Mouse (Mus musculus) urinary bladder, postnatal 25 days (tissue): Measurements from ENCODE around the gene Dock8.
"Not testable (repeated sequence)": the region's sequence is repeated elsewhere in the genome, so short reads cannot be mapped to it uniquely, and the experiment has no call there.

Experiments
- DNase-seq: peaks from one replicate; pipeline ENCODE4 v3.0.0; 2022; ENCODE audit warnings: low spot score

Dock8 gene

GRCm38 (mm10) chr19:25000153-25000552 is 819 bp downstream of the Dock8 start:
- DNase-seq, result no peak

- no peak for DNase-seq
These were observed 2.7 kb downstream of the Dock8 start for GRCm38 (mm10) chr19:25002032-25002431.

GRCm38 (mm10) chr19:25002828-25003227 is 3.5 kb downstream of the Dock8 start:
- DNase-seq, result no peak

- no peak for DNase-seq
These were observed 4.5 kb downstream of the Dock8 start for GRCm38 (mm10) chr19:25003810-25004209.

- no peak for DNase-seq
These were observed 7.4 kb downstream of the Dock8 start for GRCm38 (mm10) chr19:25006686-25007085.

GRCm38 (mm10) chr19:25008509-25008908 is 9.2 kb downstream of the Dock8 start:
- DNase-seq, result no peak

GRCm38 (mm10) chr19:25022766-25023165 is 23.4 kb downstream of the Dock8 start:
- DNase-seq, result no peak

- no peak for DNase-seq
These were observed 32.4 kb downstream of the Dock8 start for GRCm38 (mm10) chr19:25031765-25032164.

- DNase-seq, result not testable (repeated sequence)
These were observed 33.7 kb downstream of the Dock8 start for GRCm38 (mm10) chr19:25033008-25033407.

GRCm38 (mm10) chr19:25035825-25036224 is 36.5 kb downstream of the Dock8 start:
- DNase-seq, result no peak

GRCm38 (mm10) chr19:25036784-25037183 is 37.5 kb downstream of the Dock8 start:
- DNase-seq, result no peak

- DNase-seq, result no peak
These were observed 37.9 kb downstream of the Dock8 start for GRCm38 (mm10) chr19:25037249-25037648.

GRCm38 (mm10) chr19:25038293-25038692 is 39.0 kb downstream of the Dock8 start:
- DNase-seq, result no peak

- DNase-seq, result no peak
These were observed 41.9 kb downstream of the Dock8 start for GRCm38 (mm10) chr19:25041209-25041608.

- DNase-seq, result no peak
These were observed 43.6 kb downstream of the Dock8 start for GRCm38 (mm10) chr19:25042973-25043372.

GRCm38 (mm10) chr19:25044057-25044456 is 44.7 kb downstream of the Dock8 start:
- DNase-seq, result no peak

- DNase-seq, result no peak
These were observed 53.0 kb downstream of the Dock8 start for GRCm38 (mm10) chr19:25052355-25052754.

- no peak for DNase-seq
These were observed 53.8 kb downstream of the Dock8 start for GRCm38 (mm10) chr19:25053152-25053551.

- DNase-seq, result no peak
These were observed 55.7 kb downstream of the Dock8 start for GRCm38 (mm10) chr19:25055025-25055424.

- no peak for DNase-seq
These were observed 56.2 kb downstream of the Dock8 start for GRCm38 (mm10) chr19:25055559-25055958.

- DNase-seq, result no peak
These were observed 56.9 kb downstream of the Dock8 start for GRCm38 (mm10) chr19:25056224-25056623.

GRCm38 (mm10) chr19:25057826-25058225 is 58.5 kb downstream of the Dock8 start:
- DNase-seq, result no peak

- DNase-seq, result no peak
These were observed 60.6 kb downstream of the Dock8 start for GRCm38 (mm10) chr19:25059847-25060364.

GRCm38 (mm10) chr19:25060375-25060774 is 61.0 kb downstream of the Dock8 start:
- DNase-seq, result no peak
